Mouse (Mus musculus) T-cell, adult 2 months (primary cell): ENCODE data around the gene Fam210b.

ENCODE experiments used
- DNase-seq: peaks from one replicate; pipeline ENCODE4 v3.0.0; 2022; ENCODE audit warnings: low spot score

The Fam210b gene

GRCm38 (mm10) chr2:172350773-172351172 is 5.4 kb downstream of the Fam210b start:
- no peak for DNase-seq

GRCm38 (mm10) chr2:172353218-172353617 is 7.9 kb downstream of the Fam210b start:
- DNase-seq, result no peak

GRCm38 (mm10) chr2:172354761-172355160 is 9.4 kb downstream of the Fam210b start:
- DNase-seq, result no peak

DNA sequence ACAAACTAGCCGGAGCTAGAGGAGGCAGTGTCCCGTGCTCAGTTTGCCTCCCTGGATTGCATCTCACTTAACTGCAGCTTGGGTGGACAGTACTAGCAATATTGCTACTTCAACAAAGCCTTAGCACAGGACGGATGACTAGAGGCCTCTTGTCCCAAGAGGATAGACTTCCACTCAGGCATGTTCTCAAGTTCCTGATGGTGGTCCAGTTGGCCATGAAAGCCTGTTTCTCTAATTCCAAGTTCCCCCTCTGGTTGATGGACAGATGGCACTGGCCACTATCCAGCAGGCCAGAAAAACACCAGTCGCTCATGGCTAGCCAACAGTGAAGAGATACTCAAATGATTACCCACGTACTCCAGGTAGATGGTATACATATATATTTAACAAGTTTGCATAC is 10.5 kb downstream of the Fam210b start:
- DNase-seq, result no peak

DNA sequence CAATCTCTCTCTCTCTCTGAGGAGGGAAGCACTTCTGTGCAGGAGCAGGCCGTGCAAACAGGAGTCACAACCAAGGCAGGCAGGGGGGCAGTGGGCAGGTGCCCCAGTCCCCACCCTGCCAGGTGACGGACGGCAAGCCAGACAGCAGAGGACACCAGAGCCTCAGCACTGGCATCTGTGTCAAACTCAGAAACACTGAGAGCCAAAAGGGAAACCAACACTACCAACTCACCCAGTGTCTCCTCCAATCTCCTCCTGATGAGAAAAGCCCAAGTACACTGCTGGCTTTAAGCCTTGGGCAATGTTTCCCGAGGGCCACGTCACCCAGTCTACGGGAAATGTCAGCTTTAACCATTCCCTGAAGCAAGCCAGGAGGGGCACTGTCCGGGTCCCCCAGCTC is 17.8 kb downstream of the Fam210b start:
- DNase-seq, result no peak

- DNase-seq, result peak; percentile 93
Measured at GRCm38 (mm10) chr2:172370411-172371223, 25.3 kb downstream of the Fam210b start, which contains the start of the genes Aurka and Cstf1. TSS of gene Aurka (minus strand) at chr2:172370535. TSS of gene Cstf1 (plus strand) at chr2:172370681.

GRCm38 (mm10) chr2:172371258-172371657 is 25.9 kb downstream of the Fam210b start:
- no peak for DNase-seq

- no peak for DNase-seq
Measured at GRCm38 (mm10) chr2:172376551-172376950, 31.2 kb downstream of the Fam210b start.

DNA sequence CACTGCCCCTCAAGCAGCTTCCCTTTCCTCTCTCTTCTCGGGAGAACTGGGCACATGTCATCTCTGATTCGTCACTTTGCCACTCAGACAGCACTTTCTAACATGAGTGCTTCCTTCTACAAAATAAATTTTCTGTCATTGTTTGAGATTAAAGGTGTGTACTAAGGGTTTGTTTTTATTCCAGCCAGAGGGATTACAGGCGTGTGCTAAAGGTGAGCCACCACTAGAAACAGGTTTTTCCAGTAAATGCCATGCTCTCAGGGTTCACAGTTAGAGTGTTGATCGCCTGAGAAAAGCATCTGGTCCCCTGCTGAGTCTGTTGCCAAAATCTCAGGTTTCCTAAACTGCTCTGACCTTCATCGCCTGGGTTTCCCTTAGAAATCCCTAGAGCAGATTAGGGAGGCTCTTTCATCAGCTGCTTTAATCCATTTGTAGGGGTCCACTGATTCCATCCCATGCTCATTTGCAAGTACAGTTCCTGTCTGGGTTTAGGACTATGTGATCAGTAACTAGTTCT is 31.7 kb downstream of the Fam210b start:
- DNase-seq, result no peak

DNA sequence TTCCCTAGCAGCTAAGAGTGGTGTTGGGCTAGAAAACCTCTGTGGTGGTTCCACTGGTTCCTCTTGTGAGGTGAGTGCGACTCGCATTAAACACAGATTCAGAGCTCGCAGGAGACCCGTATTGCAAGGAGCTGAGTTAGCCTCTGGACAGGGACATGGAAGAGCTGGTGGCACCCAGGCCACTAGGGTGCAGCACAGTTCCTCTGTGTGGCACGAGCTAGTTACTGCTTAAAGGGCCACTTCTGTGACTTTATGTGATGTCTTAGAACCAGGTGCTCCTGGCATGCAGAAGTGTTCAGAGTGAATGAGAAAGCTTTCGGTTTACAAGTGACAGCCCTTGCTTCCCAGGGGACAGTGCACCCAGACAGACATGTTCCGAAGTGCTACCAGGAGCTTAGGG is 33.0 kb downstream of the Fam210b start:
- peak; percentile 56 for DNase-seq

DNA sequence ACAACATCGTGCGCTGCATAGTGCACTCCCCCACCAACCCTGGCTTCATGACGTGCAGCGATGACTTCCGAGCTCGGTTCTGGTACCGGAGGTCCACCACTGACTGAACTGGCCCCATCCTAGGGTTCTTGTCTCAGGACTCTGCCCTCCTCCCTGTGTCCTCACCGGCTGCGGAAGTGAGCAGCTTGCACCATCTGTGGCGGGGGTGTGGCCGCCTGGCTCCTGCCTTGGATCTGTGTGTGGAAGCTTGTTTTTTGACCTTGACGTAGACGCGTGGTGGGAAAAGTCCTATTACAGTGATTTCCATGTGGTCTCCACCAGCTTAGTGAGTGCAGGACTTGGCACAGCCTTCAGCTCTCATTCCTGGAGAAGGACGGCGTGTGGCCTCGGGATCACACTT is 35.1 kb downstream of the Fam210b start:
- no peak for DNase-seq

- DNase-seq, result no peak
Measured at GRCm38 (mm10) chr2:172381341-172381740, 36.0 kb downstream of the Fam210b start.

DNA sequence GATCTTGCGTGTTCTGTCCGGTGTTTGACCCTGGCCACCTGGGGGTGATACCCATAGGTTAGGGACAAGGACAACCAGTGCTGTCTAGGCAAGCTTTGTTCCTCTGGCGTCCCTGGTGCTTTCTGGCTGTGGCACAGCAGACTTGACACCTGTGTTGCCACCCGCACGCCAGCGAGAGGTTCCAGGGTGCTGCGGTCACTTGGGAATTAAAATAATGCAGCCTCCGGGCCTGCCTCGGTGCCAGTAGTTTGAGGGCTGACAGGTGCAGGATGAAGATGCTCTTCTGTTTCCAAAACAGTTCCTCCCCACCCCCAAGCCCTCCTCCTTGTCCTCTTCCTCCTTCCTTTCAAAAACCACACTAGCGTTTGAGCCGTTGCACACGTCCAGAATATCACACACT is 36.5 kb downstream of the Fam210b start:
- peak; percentile 24 for DNase-seq

GRCm38 (mm10) chr2:172384715-172385114 is 39.4 kb downstream of the Fam210b start:
- DNase-seq, result no peak

GRCm38 (mm10) chr2:172390341-172390740 is 45.0 kb downstream of the Fam210b start:
- DNase-seq, result no peak

DNA sequence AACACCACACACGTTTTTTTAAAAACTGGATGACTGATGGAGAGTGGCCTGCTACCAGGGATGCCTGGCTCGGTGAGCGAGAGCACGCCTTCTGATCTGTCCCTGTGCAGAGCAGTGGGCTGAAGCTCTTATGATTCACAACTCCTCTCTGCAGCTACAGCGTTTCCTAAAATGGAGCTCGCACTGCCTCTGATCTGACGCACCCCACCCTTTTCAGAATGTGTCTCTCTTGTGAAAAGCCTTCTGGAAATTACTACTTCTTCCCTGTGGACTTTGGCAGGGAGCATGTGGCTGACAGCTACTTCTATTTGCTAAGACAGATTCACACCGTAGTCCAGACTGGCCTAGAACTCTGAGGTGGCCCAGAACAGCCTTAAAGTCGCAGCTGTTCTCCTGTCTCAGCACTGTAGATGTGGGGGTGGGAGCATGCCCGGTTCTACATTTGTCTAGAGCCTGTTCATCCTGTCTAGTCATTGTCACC is 46.7 kb downstream of the Fam210b start:
- no peak for DNase-seq

DNA sequence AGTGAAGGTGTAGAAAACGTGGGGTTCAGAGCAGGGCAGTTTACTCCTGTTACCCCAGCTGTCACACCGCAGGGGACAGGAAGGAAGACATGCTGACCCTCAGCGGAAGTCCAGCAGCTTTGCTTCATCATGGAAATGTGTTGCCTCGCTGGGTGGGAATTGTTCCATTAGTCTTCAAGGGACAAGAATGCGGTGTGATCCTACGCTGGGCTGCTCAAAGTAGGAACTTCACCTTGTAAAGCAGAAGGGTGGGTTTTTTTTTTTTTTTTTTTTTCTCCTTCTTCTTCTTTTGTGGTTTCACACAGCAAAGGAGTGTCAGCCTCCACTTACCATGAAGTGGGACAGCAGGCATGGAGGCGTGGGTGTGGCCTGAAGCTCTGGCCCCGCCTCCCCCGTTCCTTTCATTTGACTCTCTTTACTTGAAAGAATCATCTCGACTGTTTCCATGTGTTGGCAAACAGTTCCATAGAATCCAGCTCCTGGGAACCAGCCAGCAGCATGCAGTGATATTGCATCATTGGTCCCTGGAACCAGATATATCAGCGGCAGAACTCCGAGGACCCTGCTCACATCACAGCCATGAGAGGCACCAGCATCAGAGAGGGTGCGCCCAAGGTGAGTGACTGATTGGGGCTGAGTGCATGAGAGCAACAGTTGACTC is 48.2 kb downstream of the Fam210b start, which contains the start of gene Cass4:
Gene Cass4 (plus strand): TSS at position 404 of the 661 bp plus-strand sequence.
- DNase-seq, result peak; percentile 43

DNA sequence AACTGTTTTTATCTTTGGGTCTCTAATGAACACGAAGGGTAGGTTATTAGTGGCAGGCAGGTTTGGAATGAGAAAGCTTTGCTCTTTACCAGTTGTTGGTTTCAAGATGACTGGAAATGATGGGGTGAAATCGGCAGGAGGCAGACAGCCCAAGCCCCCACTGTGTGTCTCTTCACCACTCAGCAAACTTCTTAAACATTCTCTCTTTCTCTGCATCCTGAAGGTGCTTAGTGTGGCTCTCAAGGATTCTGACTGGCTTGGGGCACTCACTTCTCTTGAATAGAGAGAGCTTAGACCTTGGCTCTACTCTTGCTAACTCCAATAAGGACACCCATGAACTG is 48.7 kb downstream of the Fam210b start:
- DNase-seq, result no peak

DNA sequence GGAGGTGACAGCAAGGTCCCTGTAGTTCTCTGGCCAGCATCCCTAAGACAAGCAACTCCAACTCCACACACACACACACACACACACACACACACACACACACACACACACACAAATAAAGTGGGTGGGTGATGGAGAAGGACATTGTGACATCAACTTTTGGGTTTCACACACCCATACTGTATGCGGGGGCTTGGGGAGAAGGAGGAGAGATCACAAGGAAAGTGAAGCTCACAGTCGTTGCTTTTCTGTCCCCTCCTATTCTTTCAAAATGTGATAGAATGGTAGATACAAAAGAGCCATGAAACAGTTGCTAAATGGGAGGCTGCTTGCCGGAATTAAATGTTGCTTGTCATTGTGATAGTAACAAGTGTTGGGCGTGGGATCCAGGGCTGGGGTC is 49.3 kb downstream of the Fam210b start:
- no peak for DNase-seq

DNA sequence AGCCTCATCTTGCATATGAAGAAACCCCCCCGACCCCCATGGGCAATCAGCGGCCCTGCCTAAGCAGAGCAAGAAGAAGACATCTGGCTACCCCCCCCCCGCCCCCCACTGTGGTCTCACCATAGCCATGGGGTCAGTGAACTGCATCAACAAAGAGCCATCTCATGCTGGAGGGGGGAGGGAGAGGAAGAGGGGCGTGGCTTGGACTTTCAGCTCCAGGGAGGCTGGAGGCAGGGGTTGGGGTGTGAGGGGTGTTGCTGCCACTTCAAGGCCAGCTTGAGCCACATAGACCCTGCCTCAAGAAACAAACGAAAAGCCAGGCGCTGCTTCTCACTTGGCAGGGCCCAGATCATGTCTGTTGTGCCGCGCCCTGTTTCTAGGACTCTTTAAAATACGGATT is 50.6 kb downstream of the Fam210b start:
- DNase-seq, result no peak

DNA sequence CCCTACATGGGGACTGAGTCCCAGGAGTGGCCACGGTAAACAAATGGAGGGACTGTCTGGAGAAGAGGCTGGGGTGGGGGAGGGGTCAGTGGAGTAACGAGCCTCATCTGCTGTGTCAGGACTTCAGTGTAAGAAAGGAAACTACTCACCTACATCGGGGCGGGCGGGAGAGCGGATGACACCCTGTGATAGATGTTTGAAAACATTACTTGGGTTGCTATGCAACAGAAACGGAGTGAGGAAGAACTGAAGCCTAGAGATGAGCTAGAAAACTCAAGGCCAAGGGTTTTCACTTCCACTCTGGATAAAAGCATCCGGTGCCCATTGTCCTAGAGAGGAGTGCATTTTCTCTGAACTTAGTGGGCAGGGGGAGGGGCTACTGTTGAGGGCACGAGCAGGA is 54.5 kb downstream of the Fam210b start:
- DNase-seq, result peak; percentile 71

DNA sequence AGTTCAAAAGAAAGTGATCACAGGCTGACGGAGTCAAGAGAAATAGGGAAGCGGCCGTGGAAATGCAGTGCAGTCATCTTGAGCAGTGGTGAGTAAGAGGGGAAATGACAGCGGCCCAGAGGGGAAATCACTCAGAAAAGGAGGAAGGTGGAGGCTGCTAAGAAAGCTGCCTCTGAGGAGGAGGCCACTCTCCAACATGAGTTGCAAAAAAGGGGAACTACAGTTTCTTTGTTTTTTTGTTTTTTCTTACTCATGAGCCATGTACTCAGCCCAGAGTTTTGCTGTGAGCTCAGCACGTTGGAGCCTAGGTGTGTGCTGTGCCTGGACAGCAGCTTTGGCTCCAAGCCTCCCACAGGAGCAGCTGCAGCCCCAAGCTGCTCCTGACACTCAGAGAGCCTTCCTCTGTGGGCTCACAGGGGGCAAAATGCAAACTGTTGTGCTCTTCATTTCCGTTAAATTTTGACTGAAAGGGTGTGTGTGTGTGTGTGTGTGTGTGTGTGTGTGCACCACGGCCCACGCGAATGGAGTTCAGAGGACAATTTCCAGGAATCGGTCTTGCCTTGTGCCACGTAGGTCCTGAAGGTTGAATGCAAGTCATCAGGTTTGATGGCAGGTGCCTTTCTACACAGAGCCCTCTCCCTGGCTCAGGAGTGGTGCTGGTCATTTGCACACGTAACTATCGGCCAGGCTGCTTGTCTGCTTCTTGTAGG is 55.9 kb downstream of the Fam210b start:
- DNase-seq, result peak; percentile 39
